12 mouse cellular contexts compared by ENCODE assay signal in the genomic region with DNA sequence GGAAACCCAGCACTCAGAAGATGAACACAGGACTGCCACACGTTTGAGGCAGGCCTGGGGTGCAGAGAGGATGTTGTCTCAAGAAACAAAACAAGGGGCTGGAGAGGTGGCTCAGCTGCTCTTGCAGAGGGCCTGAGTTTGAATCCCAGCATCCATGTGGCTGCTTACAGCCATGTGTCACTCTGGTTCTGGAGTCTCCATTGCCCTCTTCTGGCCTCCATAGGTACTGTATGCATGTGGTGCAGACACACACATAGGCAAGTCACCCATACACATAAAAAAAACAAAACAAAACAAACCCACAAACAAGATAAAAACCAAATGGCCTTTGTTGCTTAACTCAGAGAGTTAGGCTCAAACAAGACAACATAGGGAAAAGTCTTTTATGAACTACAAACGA. TPM values are rescaled to one million over a fixed set of nuclear protein-coding genes. Genes with fewer than 3 reads are reported as not detected.
DNase-seq lines count a peak whose midpoint lies in the region; ATAC-seq and TF ChIP-seq lines count a peak whose summit lies in the region.
"Had no signal": no experiment of that assay in that cellular context is flagged by ENCODE, and none has a peak within 500 bp of the region (broad histone marks: within the 10 kb centered on the region; RNA-seq: fewer than 3 reads in every experiment).

No protein-coding gene starts in this region.

- H3K4me2 ChIP-seq in limb, embryonic 12.5 days: no peak overlapping the region
- H3K4me2 ChIP-seq in hindbrain, embryonic 12.5 days (replicated peaks): no peak overlapping the region

- H3K27me3 ChIP-seq in limb, embryonic 12.5 days: no peaks in the 10 kb centered on the region
- no peaks in the 10 kb centered on the region for H3K27me3 ChIP-seq in hindbrain, embryonic 12.5 days

- H3K36me3 ChIP-seq in limb, embryonic 12.5 days: peaks cover 54% of the 10 kb centered on the region
- H3K36me3 ChIP-seq in hindbrain, embryonic 12.5 days: peaks cover 51% of the 10 kb centered on the region

- DNase-seq in lung, adult 2 months: no peak
- DNase-seq in lung, postnatal 14 days: no peak
- peak; percentile 55 for DNase-seq in CD4-positive helper T cell, adult 2 months (ENCODE audit: low read depth, low spot score)
- peak; percentile 44 for DNase-seq in MN1 (ENCODE audit: low spot score)
- no peak for DNase-seq in kidney, postnatal 14 days
- no peak for DNase-seq in adrenal gland, adult 18-20 months (ENCODE audit: low spot score in 2 of 2)
- DNase-seq: gastrocnemius, postnatal 10 days; midbrain, embryonic 14.5 days; right cerebral cortex, adult 18-20 months had no signal

- no peak for TF ChIP-seq POLR2A in lung, adult 2 months (IDR thresholded peaks at IDR 0.05; ENCODE audit: borderline replicate concordance, extremely low read depth, low read depth, low read length)

- 93% methylated on average over 2 of the region's 2 CpGs for WGBS in lung, adult 2 months
- 81% methylated on average over 2 of the region's 2 CpGs for WGBS in limb, embryonic 12.5 days
- WGBS in hindbrain, embryonic 12.5 days: 84% methylated on average over 2 of the region's 2 CpGs

- H3K4me1 ChIP-seq in lung, adult 2 months (ENCODE audit: control insufficient read depth, insufficient read depth, low read length): 0 out of 2 replicates have a peak, but pooled peaks cover 3% of the 10 kb centered on the region
- peaks cover 62% of the 10 kb centered on the region for H3K4me1 ChIP-seq in limb, embryonic 12.5 days (replicated peaks)
- peaks cover 44% of the 10 kb centered on the region for H3K4me1 ChIP-seq in hindbrain, embryonic 12.5 days

- H3K9me3 ChIP-seq in limb, embryonic 12.5 days: no peaks in the 10 kb centered on the region
- no peaks in the 10 kb centered on the region for H3K9me3 ChIP-seq in hindbrain, embryonic 12.5 days (replicated peaks)

- H3K27ac ChIP-seq in limb, embryonic 12.5 days: peak overlapping the region; percentile 74
- no peak overlapping the region for H3K27ac ChIP-seq in hindbrain, embryonic 12.5 days

- H3K4me3 ChIP-seq in lung, adult 2 months (replicated peaks; ENCODE audit: extremely low read depth, low read depth, low read length): no peak overlapping the region
- H3K4me3 ChIP-seq in limb, embryonic 12.5 days (replicated peaks): no peak overlapping the region
- H3K4me3 ChIP-seq in hindbrain, embryonic 12.5 days: no peak overlapping the region

- no peak for ATAC-seq in limb, embryonic 12.5 days (ENCODE audit: insufficient number of reproducible peaks, insufficient read depth, low FRiP score, low TSS enrichment, low read depth)
- no peak for ATAC-seq in hindbrain, embryonic 12.5 days (ENCODE audit: low FRiP score)
- ATAC-seq: intestine, embryonic 16.5 days had no signal

- no peak overlapping the region for H3K9ac ChIP-seq in limb, embryonic 12.5 days (replicated peaks)
- H3K9ac ChIP-seq in hindbrain, embryonic 12.5 days: no peak overlapping the region

- TF ChIP-seq CTCF in lung, adult 2 months (IDR thresholded peaks at IDR 0.05; ENCODE audit: insufficient read depth, low read length): 0 out of 2 replicates have a peak, but pooled peaks have one; percentile 15

RNA-seq across cellular contexts. Expression of a gene that starts 2.3 kb away (rescaled TPM):
- 89.9 and 99.7 TPM in 2 replicates for polyA plus RNA-seq in lung, adult 2 months (2012; rRNA removed)
- 30.7 and 31.0 TPM in 2 replicates for polyA plus RNA-seq in limb, embryonic 12.5 days (2016; fragmentation: Nextera tagmentation; extraction: Ambion mirVana)
- 32.9 and 38.2 TPM in 2 replicates for polyA plus RNA-seq in hindbrain, embryonic 12.5 days (2016; fragmentation: Nextera tagmentation; extraction: Ambion mirVana)
- total RNA-seq in adrenal gland, adult 18-20 months (2021): 10 to 100 TPM; 60.5 to 72.7 TPM

RNA-seq across cellular contexts. Expression of a gene that starts 34.4 kb away (rescaled TPM):
- polyA plus RNA-seq in lung, adult 2 months (2012; rRNA removed): 3.3 and 3.6 TPM in 2 replicates
- polyA plus RNA-seq in limb, embryonic 12.5 days (2016; fragmentation: Nextera tagmentation; extraction: Ambion mirVana): 0.20 and 0.45 TPM in 2 replicates
- polyA plus RNA-seq in hindbrain, embryonic 12.5 days (2016; fragmentation: Nextera tagmentation; extraction: Ambion mirVana): 0.40 and 0.54 TPM in 2 replicates
- 1 to 10 TPM in 1 of 2 experiments, under 1 TPM in 1; 0.60 to 2.2 TPM for total RNA-seq in adrenal gland, adult 18-20 months (2021)

Comparison
In these comparisons a context has a peak if more than half of its experiments do, and no peak if none do; other contexts are left out.
1. DNase-seq: peak in CD4-positive helper T cell, adult 2 months (single experiment) and MN1 (single experiment); none in lung, adult 2 months (single experiment), lung, postnatal 14 days (single experiment), kidney, postnatal 14 days (single experiment) and adrenal gland, adult 18-20 months (0 of 2).